Mouse (Mus musculus) kidney, adult 2 months (tissue): ENCODE data around the gene Ltb4r2.

ENCODE experiments used
- CTCF ChIP-seq: fragments of 200-500 bp; conservative IDR thresholded peaks from 2 replicates; pipeline ENCODE4 v1.5.1; 2011; ENCODE audit warnings: low read depth, mild to moderate bottlenecking, control low read depth, low read length, moderate library complexity, mixed read lengths; ENCODE audit not compliant: insufficient read depth, insufficient read length
- POLR2A ChIP-seq: fragments of 200-500 bp; IDR thresholded peaks from one replicate; pipeline ENCODE4 v1.6.1; 2011; ENCODE audit warnings: low read depth, low read length, control low read depth

GRCm38 (mm10) chr14:55727889-55728685 lies 33.1 kb upstream of the Ltb4r2 start:
- no peak for TF ChIP-seq CTCF
- TF ChIP-seq POLR2A = no peak
